Mouse (Mus musculus) T-helper 17 cell (primary cell): ENCODE measurements at regions not wholly inside any gene's neighbourhood (a gene's known extent, or its start where the extent isn't known, plus 50 kb on each side); places are given as distances from the start of the nearest gene placed in this dataset.

Source experiments
- in situ Hi-C, 2 experiments: fragments of 300-600 bp; cut with MboI, MseI; formaldehyde crosslinking; loops; 1 replicate in 1 of 2; 2 replicates in 1 of 2; pipeline ENCODE4 v1.15.1; 2025; ENCODE audit warnings: high pct_unique_total_duplicates in 2 of 2

DNA sequence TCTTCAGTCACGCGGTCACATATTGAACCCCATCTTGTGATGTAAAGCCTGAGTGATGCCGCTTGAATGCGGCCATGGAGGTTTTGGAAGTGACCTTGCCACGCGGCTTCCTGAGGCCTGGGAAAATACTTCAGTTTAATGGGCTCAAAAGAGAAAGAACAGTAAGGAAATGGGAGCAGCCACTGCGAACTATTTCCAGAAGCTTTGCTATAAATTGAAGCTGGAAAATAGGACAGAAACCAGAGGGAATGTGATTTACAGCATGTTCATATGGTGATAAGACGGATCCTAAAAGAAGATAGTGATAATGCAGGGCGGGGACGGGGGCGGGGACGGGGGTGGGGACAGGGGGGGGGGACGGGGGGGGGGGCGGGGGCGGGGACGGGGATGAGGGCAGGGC, 52.7 kb upstream of the Trpc4 start:
- in situ Hi-C loops: no loop called here

DNA sequence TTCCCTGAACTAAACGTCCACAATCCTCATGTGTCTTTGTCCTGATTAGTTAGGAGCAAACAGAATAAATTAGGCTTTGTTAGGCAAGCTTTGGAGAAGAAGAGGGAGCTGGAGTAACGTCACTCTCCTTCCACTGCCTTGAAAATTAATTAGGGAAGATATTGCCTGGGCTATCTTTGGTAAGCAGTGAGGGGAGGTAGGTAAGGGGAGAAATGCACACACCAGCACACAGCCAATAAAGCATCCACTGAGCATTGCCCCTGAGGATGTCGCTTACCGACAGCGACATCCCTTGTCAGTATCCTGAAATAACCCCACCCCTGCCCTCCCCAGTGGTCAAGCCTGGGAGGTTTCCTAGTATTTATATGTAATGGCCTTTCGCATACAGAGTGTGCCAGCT, 72.2 kb upstream of the Trpc4 start:
- in situ Hi-C loops: no loop called here

DNA sequence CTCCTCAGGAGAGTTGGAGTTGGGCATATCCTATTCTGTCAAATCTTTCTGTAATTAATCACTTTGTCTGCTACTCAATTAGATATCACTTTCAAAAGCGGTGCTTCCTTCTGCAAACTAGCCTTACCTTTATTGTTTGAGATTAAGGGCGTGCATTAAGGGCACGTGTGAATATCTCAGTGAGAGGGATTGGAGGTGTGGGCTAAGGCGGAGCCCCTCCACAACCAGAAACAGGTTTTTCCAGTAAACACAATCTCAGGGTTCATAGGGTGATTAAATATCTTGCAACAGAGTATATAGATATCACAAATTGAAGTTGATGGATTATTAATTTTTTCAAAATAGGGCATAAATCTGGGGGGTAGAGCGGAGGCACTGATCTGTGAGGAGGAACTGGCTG, 79.4 kb upstream of the Trpc4 start:
- in situ Hi-C loops: no loop called here

DNA sequence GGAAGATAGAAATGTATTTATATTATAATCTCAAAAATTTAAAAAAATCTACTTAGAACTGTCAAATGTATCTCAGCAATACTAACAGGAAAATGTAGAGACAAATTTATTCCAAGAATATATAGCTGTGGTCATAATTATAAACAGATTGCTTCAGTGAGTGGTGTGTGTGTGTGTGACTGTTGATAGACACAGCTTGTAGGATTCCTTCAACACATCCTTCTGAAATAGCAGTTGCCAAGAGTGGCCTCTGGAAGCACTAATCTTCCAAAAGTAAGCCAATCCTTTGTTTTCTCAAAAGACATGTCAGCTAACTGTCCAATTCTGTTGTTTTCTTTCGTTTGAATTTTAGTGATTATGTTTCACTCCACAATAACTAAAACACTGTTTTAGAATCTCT, 95.2 kb upstream of the Trpc4 start:
- in situ Hi-C loops: no loop called here

DNA sequence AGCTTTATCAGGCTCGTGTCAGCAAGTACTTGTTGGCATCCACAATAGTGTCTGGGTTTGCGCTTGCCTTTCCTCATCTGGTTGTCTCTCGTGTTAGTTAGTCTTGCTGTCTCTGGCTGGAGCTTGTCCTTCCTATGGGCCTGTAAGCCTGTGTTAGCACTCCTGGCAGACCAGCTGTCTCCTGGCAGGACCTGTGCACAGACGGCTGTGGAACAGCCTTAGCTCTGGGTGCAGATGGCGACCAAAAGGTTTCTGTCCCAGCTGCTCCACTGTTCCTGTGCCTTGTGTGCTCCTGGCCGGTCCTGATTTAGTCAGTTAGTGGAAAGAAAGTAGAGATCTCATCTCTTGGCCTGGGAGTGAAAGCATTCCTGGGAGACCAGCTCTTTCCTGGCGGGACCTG, 101.5 kb upstream of the Trpc4 start:
- in situ Hi-C loops: no loop called here

DNA sequence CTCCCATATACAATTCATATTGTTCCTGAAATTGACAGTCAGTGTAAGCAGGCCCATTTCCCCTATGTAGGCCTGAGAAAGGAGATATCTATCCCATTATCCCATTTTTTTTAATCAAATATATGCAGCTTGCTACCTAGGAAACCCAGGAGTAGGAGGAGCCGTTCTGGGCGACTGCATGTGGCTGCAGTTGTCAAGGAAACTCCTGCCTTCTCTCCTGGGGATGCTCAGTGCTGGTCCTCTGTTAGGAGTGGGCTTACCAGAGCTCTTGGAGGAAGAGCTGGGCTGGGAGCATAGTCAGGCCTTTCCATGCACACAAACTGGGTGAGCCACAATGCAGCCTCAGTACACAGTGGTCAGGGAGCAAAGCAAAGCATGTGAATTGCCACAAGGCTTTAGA, 106.5 kb upstream of the Trpc4 start:
- in situ Hi-C loops: no loop called here

DNA sequence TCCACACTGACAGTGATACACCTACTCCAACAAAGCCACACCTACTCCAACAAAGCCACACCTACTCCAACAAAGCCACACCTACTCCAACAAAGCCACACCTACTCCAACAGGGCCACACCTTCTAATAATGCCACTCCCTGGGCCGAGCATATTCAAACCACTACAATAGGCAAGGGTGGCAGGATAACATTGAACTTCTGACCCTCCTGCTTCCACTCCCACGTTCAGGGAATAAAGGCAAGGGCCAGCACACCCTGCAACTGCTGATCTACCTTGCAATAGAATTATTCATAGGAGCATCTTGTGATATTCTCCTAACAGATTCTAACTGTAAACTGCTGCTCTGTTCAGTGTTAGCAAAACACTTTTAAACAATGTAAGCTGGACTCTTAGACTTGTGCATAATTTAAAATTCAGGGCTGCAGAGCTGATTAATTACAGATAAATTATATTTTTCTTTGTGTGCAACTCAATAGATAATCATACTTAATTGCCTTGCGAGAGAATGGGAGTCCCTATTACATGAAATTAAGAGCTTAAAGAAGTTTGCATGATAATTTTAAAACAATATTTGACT, 107.7 kb upstream of the Trpc4 start:
- in situ Hi-C loops: no loop called here

DNA sequence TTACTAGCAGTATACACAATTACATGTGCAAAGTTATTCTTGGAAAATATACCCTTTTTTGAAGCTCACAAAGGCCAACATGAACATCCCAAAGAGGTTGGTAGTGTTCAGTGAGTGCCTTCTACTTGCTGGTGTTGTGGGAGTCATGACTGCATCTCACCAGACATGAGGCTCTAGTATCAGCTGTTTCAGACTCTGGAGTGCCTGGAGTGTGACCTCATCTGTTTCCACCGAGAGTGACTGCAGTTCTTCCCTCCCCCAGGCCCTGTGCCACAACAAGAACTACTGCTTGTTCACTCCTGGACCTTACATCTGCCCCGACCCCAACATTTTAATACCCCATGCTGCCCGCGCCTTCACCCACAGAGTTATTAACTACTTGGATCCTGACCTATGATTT, 128.5 kb upstream of the Trpc4 start:
- in situ Hi-C loops: no loop called here

DNA sequence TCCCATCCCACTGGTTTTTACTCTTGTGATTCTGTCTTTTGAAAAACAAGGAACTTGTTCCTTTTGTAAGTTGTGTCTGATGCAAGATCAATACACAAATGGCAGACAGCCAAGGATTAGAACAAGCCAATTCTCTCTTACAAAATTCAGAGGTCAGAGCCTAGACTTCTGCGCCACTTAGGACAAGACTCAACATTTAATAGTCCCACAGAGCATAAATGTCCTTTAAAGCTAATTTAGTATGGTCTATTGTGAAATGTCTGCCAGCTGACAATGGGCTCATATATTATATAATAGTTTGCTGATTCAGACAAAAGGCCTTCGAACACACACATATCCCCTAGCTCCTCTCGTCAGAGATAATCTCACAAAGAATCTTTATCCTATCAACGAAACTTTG, 135.6 kb upstream of the Trpc4 start:
- in situ Hi-C loops: no loop called here

DNA sequence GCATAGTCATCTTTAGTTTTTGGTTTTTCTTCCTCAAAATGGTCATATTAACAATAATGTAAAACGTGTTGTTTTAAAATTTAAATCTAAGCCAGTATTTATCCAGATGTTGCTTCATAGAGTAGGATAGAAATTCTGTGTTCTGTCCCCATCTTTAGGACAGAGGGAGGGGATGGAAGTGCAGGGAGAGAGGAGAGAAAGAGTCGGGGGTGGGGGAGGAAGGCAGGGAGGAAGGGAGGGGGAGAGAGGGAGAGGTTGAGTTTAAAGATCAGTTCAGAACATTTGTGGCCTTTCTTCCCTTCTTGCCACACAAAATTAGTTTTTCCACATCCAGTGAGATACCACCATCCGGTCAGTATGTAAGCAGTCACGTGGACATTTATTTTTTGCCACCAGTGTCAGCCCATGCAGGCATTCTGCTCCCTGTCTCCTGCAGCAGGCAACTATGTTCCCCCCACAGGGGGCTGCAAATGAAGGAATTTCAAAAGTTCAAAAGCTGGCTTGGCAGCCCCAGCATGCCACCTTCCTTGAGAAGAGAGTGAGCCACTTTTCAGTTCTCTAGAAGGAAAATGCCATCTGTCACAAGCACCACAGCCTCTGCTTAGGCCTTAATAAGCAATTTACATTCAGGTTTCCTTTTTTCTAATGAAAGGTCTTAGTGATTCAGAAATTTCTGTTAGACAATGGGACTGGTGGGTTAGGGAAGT, 137.7 kb upstream of the Trpc4 start:
- in situ Hi-C loops: no loop called here

DNA sequence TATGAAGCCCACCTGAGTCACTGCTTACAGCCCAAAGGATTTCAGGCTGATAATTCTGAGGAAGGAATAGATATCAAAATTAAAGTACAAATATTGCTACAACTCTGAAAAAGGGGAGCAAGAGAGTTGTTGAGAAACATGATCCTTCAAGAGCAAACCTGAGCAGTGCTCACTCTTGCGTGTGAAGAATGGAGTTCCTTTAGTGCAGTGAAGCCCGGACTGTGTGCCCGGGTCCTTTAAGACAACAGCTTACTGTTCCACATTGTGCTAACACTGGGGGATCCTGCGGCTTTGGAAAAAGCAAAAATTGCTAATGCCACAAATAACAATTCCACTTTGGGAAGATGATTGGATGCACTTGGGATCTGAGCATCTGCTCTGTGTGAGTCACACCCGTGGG, 139.0 kb upstream of the Trpc4 start:
- in situ Hi-C loops: no loop called here

DNA sequence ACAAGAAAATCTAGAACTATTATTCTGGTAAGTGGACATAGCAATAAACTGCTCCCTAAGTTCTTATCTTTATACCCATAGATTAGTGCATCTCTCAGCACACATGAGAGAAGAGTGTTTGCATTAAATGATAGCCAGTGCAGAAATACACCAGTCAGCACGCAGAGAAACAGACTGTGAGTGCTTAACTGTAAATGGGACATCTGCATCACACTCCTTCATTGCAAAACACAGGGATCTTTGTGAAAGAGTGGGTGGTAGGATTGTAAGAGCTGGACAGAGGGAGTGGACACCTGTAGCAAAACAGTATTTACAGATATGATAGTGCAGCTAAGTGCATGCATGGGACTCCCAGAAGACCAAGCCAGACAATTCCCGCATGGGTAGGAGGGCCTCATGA, 144.8 kb upstream of the Trpc4 start:
- in situ Hi-C loops: no loop called here

DNA sequence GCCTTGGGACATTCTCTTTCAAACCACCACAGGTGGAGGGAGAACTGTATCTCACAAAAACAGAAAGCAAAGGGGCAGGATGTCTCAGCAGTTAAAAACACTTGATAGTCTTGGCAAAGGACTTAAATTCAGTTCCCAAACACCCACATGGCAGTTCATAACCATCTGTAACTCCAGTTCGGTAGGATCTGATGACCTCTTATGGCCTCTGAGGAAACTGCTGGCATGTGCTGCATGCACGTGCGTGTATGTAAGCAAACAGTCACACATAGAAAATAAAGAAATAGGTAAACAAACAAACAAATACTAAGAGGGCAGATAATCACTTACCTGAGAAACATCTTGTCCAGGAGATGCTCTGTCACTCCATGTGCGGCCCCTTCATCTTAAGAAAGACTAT, 129.4 kb upstream of the Ufm1 start:
- in situ Hi-C loops: no loop called here

DNA sequence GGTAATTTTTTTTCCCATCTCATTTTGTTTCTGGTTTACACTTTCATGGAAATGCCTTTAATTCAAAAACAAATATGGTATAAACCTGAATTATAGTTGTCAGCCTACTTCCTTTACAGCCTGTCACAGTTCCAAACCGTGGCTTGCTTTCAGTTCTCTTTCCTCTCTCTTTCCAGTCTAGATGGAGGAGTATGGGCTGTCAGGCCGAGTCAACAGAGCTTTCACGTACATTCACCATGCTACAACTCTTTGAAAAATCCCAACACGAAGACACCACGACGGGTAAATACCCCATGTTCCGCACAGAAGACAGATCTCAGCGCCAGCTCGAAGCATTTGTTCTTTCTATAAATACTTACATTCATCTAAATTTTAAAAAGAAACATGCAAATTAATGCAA, 125.2 kb upstream of the Ufm1 start:
- in situ Hi-C loops: loop anchor here in 1 of 2 experiments (10.0 kb wide), 1 partner anchor 1866 kb away; no protein-coding TSS in a partner anchor

DNA sequence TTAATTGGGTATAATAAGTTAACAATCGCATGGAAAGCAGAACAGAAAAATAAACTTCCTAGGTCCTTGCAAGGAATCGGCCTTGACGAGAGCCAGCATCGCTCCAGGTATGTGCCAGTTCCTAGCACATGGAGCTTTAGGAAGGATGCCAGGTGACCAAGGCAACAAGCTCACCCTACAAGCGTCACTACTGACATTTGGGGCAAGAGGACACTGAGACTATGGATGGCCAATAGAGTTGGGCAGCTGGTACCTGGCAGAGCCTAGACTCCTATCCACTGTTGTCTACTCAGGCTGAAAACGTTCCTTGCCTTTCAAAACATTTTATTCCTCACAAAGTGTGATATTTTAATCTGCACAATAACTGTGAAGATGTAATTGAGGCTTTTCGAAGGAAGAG, 124.6 kb upstream of the Ufm1 start:
- in situ Hi-C loops: loop anchor here in 1 of 2 experiments (10.0 kb wide), 1 partner anchor 1867 kb away; no protein-coding TSS in a partner anchor

DNA sequence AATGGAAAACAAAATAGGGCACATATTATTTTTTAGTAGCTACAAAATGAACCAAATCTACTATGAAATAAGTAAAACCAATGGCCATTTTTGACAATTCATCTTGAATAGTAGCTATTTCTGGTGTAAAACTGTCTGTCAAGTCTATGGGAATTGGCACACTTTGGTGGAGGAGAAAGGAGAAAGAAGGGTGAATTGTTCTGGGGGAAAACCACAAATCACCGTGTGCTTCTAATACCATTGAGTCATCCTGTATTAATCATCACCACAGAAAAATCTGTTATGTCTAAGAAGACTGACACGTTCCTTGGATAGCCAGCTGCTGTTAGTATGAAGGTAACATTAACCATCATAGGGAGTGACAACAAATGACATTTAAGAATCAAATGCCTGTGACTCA, 123.7 kb upstream of the Ufm1 start:
- in situ Hi-C loops: loop anchor here in 1 of 2 experiments (10.0 kb wide), 1 partner anchor 1867 kb away; no protein-coding TSS in a partner anchor

DNA sequence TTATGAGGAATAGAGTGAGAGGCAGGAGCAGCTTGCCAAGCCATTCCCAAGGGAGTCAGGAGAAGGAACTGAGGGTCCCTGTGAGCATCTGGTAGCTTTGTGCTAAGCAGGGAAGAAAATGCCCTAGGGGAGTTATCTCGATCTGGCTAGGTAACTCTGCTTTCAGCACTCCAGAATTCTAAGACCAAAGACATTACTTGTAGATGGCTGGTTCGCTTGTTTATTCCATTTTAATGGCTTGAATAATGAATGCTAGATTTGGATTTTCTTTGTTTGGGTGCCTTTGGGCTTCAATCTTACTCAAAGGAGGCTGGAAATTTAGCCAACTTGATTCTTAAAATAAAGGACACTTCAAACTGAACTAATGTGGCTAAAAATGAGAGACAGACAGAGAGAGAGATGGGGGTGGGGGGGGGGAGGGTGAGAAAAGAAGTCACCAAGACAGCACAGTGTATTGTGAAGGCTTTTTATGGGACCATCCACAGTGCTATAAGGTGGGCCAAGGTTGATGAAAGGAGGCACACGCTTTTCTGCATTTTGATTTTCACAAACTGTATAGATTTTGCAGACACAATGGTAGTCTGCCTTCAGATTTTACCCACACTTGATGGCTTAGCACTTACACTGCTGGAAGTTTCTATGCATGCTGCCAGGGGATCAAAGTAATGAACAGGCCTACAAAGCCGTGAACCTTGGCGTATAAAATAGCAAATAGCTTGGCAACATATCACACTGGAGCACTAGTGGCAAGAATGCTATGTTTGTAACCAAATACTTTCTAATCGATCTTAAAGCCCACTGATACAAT, 121.3 kb upstream of the Ufm1 start:
- in situ Hi-C loops: loop anchor here in 1 of 2 experiments (10.0 kb wide), 1 partner anchor 1870 kb away; no protein-coding TSS in a partner anchor

DNA sequence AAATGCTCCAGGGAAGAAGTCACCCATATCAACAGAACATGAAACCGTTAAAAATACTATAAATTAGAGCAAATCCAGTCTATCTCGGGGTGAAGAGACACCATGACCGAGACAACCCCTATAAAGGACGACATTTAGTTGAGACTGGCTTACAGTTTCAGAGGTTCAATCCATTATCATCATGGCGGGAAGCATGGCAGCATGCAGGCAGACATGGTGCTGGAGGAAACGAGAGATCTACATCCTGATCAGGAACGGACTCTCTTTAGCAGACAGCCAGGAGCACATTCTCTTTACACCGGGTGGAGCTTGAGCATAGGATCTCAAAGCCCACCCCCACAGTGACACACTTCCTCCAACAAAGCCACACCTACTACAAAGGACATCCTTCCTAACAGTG, 118.7 kb upstream of the Ufm1 start:
- in situ Hi-C loops: loop anchor here in 1 of 2 experiments (10.0 kb wide), 1 partner anchor 1872 kb away; no protein-coding TSS in a partner anchor

DNA sequence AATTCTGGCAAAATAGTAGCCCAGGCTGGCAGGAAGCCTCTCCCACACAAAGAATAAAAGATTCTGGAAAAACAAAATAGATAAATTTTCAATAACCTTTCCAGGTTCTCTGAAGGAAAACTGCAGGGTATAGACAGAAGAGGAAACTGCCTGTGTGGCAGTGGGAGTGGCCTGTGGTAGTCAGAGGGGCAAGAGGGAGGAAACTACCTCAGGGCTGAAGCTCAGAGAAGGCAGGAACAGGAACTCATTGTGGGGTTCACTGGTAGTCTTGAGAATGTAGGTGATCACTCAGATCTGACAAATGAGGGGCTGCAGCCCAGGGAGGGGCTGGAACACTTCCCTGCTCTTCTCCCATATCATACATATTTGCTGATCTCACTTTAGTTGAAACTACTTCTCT, 118.0 kb upstream of the Ufm1 start:
- in situ Hi-C loops: loop anchor here in 1 of 2 experiments (10.0 kb wide), 1 partner anchor 1873 kb away; no protein-coding TSS in a partner anchor

DNA sequence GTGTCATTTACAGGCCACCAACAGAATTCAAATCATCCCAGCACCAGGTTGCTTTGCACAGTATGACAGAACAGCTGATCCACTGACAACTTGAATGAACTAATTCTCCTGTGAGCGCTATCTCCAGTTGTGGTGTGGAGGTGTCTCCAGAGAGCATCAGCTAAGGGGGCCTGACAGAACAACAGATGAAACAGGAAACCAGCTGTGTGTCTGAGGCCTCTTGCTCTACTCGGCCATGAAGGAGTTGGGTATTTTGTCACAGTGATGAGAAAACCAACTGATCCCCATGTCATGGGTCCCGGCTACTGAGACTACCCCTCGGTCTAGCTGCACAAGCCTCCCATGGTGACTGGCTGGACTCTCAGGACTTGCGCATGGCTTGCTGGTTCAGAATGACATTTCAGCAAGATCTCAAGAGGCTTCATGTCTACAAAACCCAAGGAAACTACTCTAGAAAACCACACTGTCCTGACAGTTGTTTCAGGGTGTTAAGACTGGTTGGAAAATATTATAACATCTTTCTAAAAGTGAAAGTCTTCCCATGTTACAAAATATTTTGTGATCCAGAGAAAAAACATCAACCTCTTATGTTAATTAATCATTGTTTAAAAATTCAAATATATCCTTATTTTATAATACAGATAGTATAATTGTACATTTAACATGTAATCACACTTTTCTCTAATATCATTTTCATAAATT, 113.9 kb upstream of the Ufm1 start:
- in situ Hi-C loops: no loop called here

DNA sequence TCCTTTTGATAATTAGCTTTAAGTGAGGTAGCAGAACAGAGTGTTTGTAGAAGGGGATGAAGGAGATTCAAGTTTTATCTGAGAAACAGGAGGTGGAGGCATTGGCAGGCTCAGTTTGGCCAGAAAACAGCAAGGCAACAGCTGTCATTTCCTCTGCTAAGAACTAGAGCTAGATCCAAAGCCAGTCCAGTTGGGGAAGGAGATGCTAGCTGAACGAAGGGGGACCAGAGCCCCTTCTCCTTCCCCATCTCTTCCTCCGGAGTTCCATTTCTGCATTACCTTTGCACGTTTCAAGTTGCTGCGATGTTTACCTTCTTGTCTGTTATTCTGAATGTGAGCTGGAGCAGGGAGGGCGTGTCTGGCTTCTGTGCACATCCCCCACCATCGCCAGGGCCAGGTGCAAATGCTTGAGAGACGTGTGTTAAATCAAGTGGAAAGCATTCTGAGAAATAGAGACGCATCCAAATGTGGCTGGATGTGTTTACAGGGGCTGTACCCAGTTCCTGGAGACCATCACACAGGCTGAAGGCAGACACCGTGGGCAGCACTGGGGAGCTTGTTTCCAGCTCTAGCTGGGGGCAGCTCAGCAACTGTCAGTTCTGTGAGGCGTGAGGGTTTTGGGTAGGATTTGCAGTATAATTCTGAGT, 111.4 kb upstream of the Ufm1 start:
- in situ Hi-C loops: no loop called here
